In the genomic region with DNA sequence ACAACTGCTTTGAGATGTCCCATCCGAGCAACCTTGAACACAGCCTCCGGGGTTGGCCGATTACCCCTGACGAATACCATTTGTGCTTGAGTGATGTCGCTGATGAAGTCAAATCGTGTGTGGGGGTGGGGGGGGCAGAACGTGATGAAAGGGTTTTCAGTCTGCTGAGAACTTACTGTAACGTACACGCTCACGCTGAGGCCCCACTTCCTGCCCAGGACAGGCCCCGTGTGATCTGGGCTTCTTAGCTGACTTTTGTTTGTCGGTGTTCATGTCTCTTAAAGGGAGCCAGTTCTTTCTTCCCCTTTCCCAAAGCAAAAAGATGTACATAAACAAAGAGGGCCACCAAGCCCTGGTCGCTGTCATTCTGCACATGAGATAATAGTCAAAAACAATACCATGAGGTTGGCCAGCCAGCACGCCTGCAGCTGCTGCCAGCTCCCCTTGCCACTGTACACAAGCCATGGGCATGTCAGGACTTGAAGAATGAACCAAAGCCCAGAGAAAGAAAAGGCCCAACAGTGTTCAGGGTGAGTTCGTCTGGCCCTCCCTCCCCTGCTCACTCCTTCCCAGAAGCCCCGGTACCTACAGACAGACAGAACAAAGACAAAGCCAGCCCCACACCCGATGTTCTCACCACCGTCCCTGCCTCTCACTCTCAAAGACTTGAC, we compare ENCODE assay signal across 10 mouse cellular contexts. TPM values are rescaled to one million over a fixed set of nuclear protein-coding genes. Genes with fewer than 3 reads are reported as not detected.
A peak's percentile ranks its signal among the peaks of the same experiment; 100 is the strongest.
DNase-seq lines count a peak whose midpoint lies in the region; ATAC-seq and TF ChIP-seq lines count a peak whose summit lies in the region.
"Had no signal": no experiment of that assay in that cellular context is flagged by ENCODE, and none has a peak within 500 bp of the region (broad histone marks: within the 10 kb centered on the region; RNA-seq: fewer than 3 reads in every experiment).

No protein-coding gene starts in this region.

- H3K4me3 ChIP-seq in heart, postnatal 0 days (ENCODE audit: low read depth, low read length): no peak overlapping the region
- H3K4me3 ChIP-seq in stomach, embryonic 14.5 days (ENCODE audit: low read depth, low read length): no peak overlapping the region
- H3K4me3 ChIP-seq in stomach, postnatal 0 days (ENCODE audit: low read depth, low read length): no peak overlapping the region

- no peaks in the 10 kb centered on the region for H3K9me3 ChIP-seq in heart, postnatal 0 days (replicated peaks; ENCODE audit: control insufficient read depth, low read length)
- H3K9me3 ChIP-seq in stomach, embryonic 14.5 days (ENCODE audit: control insufficient read depth, low read depth, low read length): no peaks in the 10 kb centered on the region
- no peaks in the 10 kb centered on the region for H3K9me3 ChIP-seq in stomach, postnatal 0 days (ENCODE audit: control insufficient read depth, low read length)

- no peak for TF ChIP-seq EP300 in heart, postnatal 0 days (IDR thresholded peaks at IDR 0.05; ENCODE audit: low read depth)
- no peak for TF ChIP-seq EP300 in stomach, postnatal 0 days (optimal IDR thresholded peaks at IDR 0.05)

- no peaks in the 10 kb centered on the region for H3K36me3 ChIP-seq in heart, postnatal 0 days (replicated peaks; ENCODE audit: control insufficient read depth, insufficient read depth, low read length)
- H3K36me3 ChIP-seq in stomach, embryonic 14.5 days (ENCODE audit: control insufficient read depth, insufficient read depth, low read length): no peaks in the 10 kb centered on the region
- H3K36me3 ChIP-seq in stomach, postnatal 0 days (ENCODE audit: control insufficient read depth, insufficient read depth, low read length): no peaks in the 10 kb centered on the region

- TF ChIP-seq CTCF in heart, postnatal 0 days (IDR thresholded peaks at IDR 0.05; ENCODE audit: low read depth): no peak
- TF ChIP-seq CTCF in stomach, postnatal 0 days (IDR thresholded peaks at IDR 0.05; ENCODE audit: low read depth): no peak

- H3K9ac ChIP-seq in heart, postnatal 0 days (replicated peaks; ENCODE audit: low read depth, low read length): no peak overlapping the region
- H3K9ac ChIP-seq in stomach, embryonic 14.5 days (replicated peaks; ENCODE audit: low read depth, low read length): no peak overlapping the region
- no peak overlapping the region for H3K9ac ChIP-seq in stomach, postnatal 0 days (ENCODE audit: low read length)

- no peak for ATAC-seq in heart, postnatal 0 days (ENCODE audit: insufficient read depth, low read depth)
- no peak for ATAC-seq in stomach, embryonic 14.5 days (ENCODE audit: insufficient number of reproducible peaks, insufficient read depth, low FRiP score, low read depth)
- no peak; the same call in 1 of the 2 replicates for ATAC-seq in stomach, postnatal 0 days (ENCODE audit: low FRiP score, low TSS enrichment)
- peak; percentile 87 for ATAC-seq in inflammation-experienced regulatory T-cells, adult 6 months

- H3K4me1 ChIP-seq in heart, postnatal 0 days (ENCODE audit: control insufficient read depth, insufficient read depth): no peaks in the 10 kb centered on the region
- H3K4me1 ChIP-seq in stomach, embryonic 14.5 days (ENCODE audit: control insufficient read depth, insufficient read depth, low read length): peaks cover 12% of the 10 kb centered on the region; the same call in 1 of the 2 replicates
- no peaks in the 10 kb centered on the region for H3K4me1 ChIP-seq in stomach, postnatal 0 days (replicated peaks; ENCODE audit: control insufficient read depth, insufficient read depth)

- H3K4me2 ChIP-seq in heart, postnatal 0 days (ENCODE audit: low read depth, low read length): no peak overlapping the region
- no peak overlapping the region for H3K4me2 ChIP-seq in stomach, embryonic 14.5 days (replicated peaks; ENCODE audit: low read depth, low read length)
- no peak overlapping the region for H3K4me2 ChIP-seq in stomach, postnatal 0 days (replicated peaks; ENCODE audit: low read depth)

- 36% methylated on average over 18 of the region's 18 CpGs for WGBS in heart, postnatal 0 days
- 22% methylated on average over 18 of the region's 18 CpGs for WGBS in stomach, embryonic 14.5 days
- WGBS in stomach, postnatal 0 days: 25% methylated on average over 18 of the region's 18 CpGs

- DNase-seq in heart, postnatal 0 days (ENCODE audit: low spot score): no peak
- no peak for DNase-seq in heart, adult 9 months (ENCODE audit: low spot score in 2 of 2)
- DNase-seq in stomach, postnatal 0 days (ENCODE audit: low spot score): no peak
- no peak for DNase-seq in ovary, postnatal 36 days (ENCODE audit: low spot score)
- DNase-seq in urinary bladder, adult 18-20 months (ENCODE audit: low spot score in 2 of 2): no peak
- DNase-seq in spleen, postnatal 4 days (ENCODE audit: low spot score in 2 of 2): no peak

- no peaks in the 10 kb centered on the region for H3K27me3 ChIP-seq in heart, postnatal 0 days (ENCODE audit: control insufficient read depth, insufficient read depth, low read length)
- no peaks in the 10 kb centered on the region for H3K27me3 ChIP-seq in stomach, embryonic 14.5 days (ENCODE audit: control insufficient read depth, insufficient read depth, low read length)
- no peaks in the 10 kb centered on the region for H3K27me3 ChIP-seq in stomach, postnatal 0 days (ENCODE audit: control insufficient read depth, insufficient read depth, low read length)

- peak overlapping the region; percentile 27; the same call in 1 of the 2 replicates for H3K27ac ChIP-seq in heart, postnatal 0 days (ENCODE audit: low read depth)
- peak overlapping the region; percentile 23 for H3K27ac ChIP-seq in stomach, embryonic 14.5 days (ENCODE audit: low read length)
- no peak overlapping the region for H3K27ac ChIP-seq in stomach, postnatal 0 days (replicated peaks)

RNA-seq across cellular contexts. Expression of gene Setd4, which starts 29.2 kb away (rescaled TPM):
- 3.2 and 5.3 TPM in 2 replicates for total RNA-seq in heart, postnatal 0 days (2014; rRNA removed; ENCODE audit: low replicate concordance)
- polyA plus RNA-seq in heart, postnatal 0 days (2015; fragmentation: Nextera tagmentation; extraction: Ambion mirVana): 3.7 TPM in 2 replicates
- polyA plus RNA-seq in stomach, embryonic 14.5 days (2014; fragmentation: Nextera tagmentation; extraction: Ambion mirVana): 11.5 and 14.3 TPM in 2 replicates
- 20.9 and 24.7 TPM in 2 replicates for polyA plus RNA-seq in stomach, postnatal 0 days (2015; fragmentation: Nextera tagmentation; extraction: Ambion mirVana)
- 10 to 100 TPM; 17.7 to 40.4 (median 40.3) TPM for polyA plus RNA-seq in inflammation-experienced regulatory T-cells, adult 6 months (2017; shearing (Covaris generic))

RNA-seq across cellular contexts. Expression of gene Cbr1, which starts 31.0 kb away (rescaled TPM):
- total RNA-seq in heart, postnatal 0 days (2014; rRNA removed; ENCODE audit: low replicate concordance): 17.2 and 55.5 TPM in 2 replicates
- polyA plus RNA-seq in heart, postnatal 0 days (2015; fragmentation: Nextera tagmentation; extraction: Ambion mirVana): 54.5 and 56.1 TPM in 2 replicates
- polyA plus RNA-seq in stomach, embryonic 14.5 days (2014; fragmentation: Nextera tagmentation; extraction: Ambion mirVana): 89.9 and 95.9 TPM in 2 replicates
- 411 and 426 TPM in 2 replicates for polyA plus RNA-seq in stomach, postnatal 0 days (2015; fragmentation: Nextera tagmentation; extraction: Ambion mirVana)
- polyA plus RNA-seq in inflammation-experienced regulatory T-cells, adult 6 months (2017; shearing (Covaris generic)): 10 to 100 TPM; 20.1 to 44.4 (median 44.1) TPM

RNA-seq across cellular contexts. Expression of gene Gm5678, which starts 53.2 kb away (rescaled TPM):
- not detected in 2 replicates for total RNA-seq in heart, postnatal 0 days (2014; rRNA removed; ENCODE audit: low replicate concordance)
- not detected in 2 replicates for polyA plus RNA-seq in heart, postnatal 0 days (2015; fragmentation: Nextera tagmentation; extraction: Ambion mirVana)
- not detected in 2 replicates for polyA plus RNA-seq in stomach, embryonic 14.5 days (2014; fragmentation: Nextera tagmentation; extraction: Ambion mirVana)
- polyA plus RNA-seq in stomach, postnatal 0 days (2015; fragmentation: Nextera tagmentation; extraction: Ambion mirVana): 7.7 and 8.0 TPM in 2 replicates
- polyA plus RNA-seq in inflammation-experienced regulatory T-cells, adult 6 months (2017; shearing (Covaris generic)): under 1 TPM in 1 of 3 experiments, not detected in 2; 0.66 TPM
- total RNA-seq: hematopoietic stem cell, adult 5-6 weeks; megakaryocyte progenitor cell, adult 5-6 weeks had no signal
